Mouse (Mus musculus): ENCODE data around the gene BC029722. TPM values are rescaled to one million over a fixed set of nuclear protein-coding genes. Genes with fewer than 3 reads are reported as not detected.
A peak's percentile ranks its signal among the peaks of the same experiment; 100 is the strongest.
"Not testable (repeated sequence)": the region's sequence is repeated elsewhere in the genome, so short reads cannot be mapped to it uniquely, and the experiment has no call there.

Gene BC029722
- total and polyA plus RNA-seq, 2 experiments from 2014 or later = 14.7 to 21.4 TPM

DNA sequence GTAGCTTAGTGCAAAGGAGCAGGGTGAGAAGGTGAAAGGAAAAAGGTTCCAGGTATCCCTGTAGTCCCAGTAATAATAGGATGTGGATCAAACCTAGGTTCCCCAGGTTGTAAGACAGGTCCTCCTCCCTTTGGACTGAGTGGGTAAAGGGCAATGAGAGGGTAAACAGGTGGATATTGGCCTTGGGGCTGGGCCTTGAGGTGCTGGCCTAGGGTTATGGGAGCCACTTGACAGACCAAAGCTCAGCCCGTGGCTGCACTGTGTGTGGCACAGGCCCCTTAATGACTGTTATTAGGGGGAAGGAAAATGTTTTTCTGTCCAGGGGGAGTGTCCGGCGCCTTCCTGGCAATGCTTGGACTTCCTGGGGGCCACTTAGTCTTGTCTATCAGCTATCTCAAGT, 18.7 kb upstream of the BC029722 start:
- Histone ChIP-seq H3K4me2 (ENCODE audit: low read depth, low read length) (no peak overlapping the region), H3K4me1 (ENCODE audit: control insufficient read depth, insufficient read depth) (no peaks in the 10 kb centered on the region), H3K27ac (ENCODE audit: low read depth) (no peak overlapping the region), H3K36me3 (replicated peaks; ENCODE audit: control insufficient read depth, insufficient read depth, low read length) (no peaks in the 10 kb centered on the region), H3K4me3 (ENCODE audit: low read depth, low read length) (no peak overlapping the region), H3K27me3 (ENCODE audit: control insufficient read depth, insufficient read depth, low read length) (no peaks in the 10 kb centered on the region), H3K9ac (replicated peaks; ENCODE audit: low read depth, low read length) (no peak overlapping the region), H3K9me3 (replicated peaks; ENCODE audit: control insufficient read depth, low read length) (no peaks in the 10 kb centered on the region)
- WGBS = 51% methylated on average over 3 of the region's 3 CpGs
- TF ChIP-seq EP300 (IDR thresholded peaks at IDR 0.05; ENCODE audit: low read depth) (no peak), CTCF (IDR thresholded peaks at IDR 0.05; ENCODE audit: low read depth) (no peak)
- ATAC-seq (ENCODE audit: insufficient read depth, low read depth) (no peak), DNase-seq (ENCODE audit: low spot score) (no peak)

DNA sequence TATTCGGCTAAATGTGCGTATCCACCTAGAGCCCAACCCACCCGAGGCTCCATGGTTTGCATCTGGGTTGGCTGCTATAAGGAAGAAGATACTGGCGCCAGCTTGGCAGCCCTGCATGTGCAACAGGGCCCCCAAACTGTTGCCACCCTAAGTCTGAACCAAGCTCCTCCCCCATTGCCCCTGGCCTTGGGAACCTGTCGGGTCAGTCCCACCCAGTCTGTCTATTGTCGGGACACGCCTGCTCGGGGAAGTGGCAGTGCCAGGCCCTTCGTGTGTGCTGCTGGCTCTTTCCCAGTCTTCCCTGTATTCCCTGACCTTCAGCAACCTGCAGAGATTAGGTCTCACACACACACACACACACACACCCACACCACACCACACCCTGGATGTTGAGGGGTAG, 15.5 kb upstream of the BC029722 start, which contains the start of gene Fam83c:
Gene Fam83c, minus strand, starts transcription at position 123 of the 400 bp plus-strand sequence.
- Histone ChIP-seq H3K27ac (ENCODE audit: low read depth) (no peak within 1 kb of the TSS), H3K4me1 (ENCODE audit: control insufficient read depth, insufficient read depth) (no peaks in the 10 kb centered on the region), H3K36me3 (replicated peaks; ENCODE audit: control insufficient read depth, insufficient read depth, low read length) (no peaks in the 10 kb centered on the region), H3K9me3 (replicated peaks; ENCODE audit: control insufficient read depth, low read length) (no peaks in the 10 kb centered on the region), H3K4me3 (ENCODE audit: low read depth, low read length) (no peak within 1 kb of the TSS), H3K27me3 (ENCODE audit: control insufficient read depth, insufficient read depth, low read length) (no peaks in the 10 kb centered on the region), H3K4me2 (ENCODE audit: low read depth, low read length) (no peak within 1 kb of the TSS), H3K9ac (replicated peaks; ENCODE audit: low read depth, low read length) (no peak within 1 kb of the TSS)
- TF ChIP-seq EP300 (IDR thresholded peaks at IDR 0.05; ENCODE audit: low read depth) = no peak
- no peak for TF ChIP-seq CTCF (IDR thresholded peaks at IDR 0.05; ENCODE audit: low read depth)
- 48% methylated on average over 9 of the region's 9 CpGs for WGBS
- ATAC-seq (ENCODE audit: insufficient read depth, low read depth) (0 out of 2 replicates have a peak, but pooled peaks have one; percentile 13), DNase-seq (ENCODE audit: low spot score) (no peak)

DNA sequence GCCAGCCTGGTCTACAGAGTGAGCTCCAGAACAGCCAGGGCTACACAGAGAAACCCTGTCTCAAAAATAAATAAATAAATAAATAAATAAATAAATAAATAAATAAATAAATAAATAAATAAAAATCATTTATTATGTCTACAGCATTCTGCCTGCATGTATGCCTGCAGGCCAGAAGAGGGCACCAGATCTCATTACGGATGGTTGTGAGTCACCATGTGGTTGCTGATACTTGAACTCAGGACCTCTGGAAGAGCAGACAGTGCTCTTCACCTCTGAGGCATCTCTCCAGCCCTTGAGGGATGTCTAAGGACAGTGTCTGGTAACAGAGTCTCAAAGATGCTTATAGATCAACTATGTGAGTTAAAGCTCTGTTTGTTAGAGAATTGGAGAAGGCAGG, 12.9 kb upstream of the BC029722 start:
- TF ChIP-seq CTCF (IDR thresholded peaks at IDR 0.05; ENCODE audit: low read depth) = peak; percentile 28
- not testable (repeated sequence) for DNase-seq (ENCODE audit: low spot score); H3K27ac ChIP-seq (ENCODE audit: low read depth); H3K9me3 ChIP-seq (replicated peaks; ENCODE audit: control insufficient read depth, low read length); ATAC-seq (ENCODE audit: insufficient read depth, low read depth); H3K4me3 ChIP-seq (ENCODE audit: low read depth, low read length); H3K27me3 ChIP-seq (ENCODE audit: control insufficient read depth, insufficient read depth, low read length); H3K9ac ChIP-seq (replicated peaks; ENCODE audit: low read depth, low read length); H3K36me3 ChIP-seq (replicated peaks; ENCODE audit: control insufficient read depth, insufficient read depth, low read length); H3K4me2 ChIP-seq (ENCODE audit: low read depth, low read length); H3K4me1 ChIP-seq (ENCODE audit: control insufficient read depth, insufficient read depth)
- 68% methylated on average over 1 of the region's 1 CpGs for WGBS

DNA sequence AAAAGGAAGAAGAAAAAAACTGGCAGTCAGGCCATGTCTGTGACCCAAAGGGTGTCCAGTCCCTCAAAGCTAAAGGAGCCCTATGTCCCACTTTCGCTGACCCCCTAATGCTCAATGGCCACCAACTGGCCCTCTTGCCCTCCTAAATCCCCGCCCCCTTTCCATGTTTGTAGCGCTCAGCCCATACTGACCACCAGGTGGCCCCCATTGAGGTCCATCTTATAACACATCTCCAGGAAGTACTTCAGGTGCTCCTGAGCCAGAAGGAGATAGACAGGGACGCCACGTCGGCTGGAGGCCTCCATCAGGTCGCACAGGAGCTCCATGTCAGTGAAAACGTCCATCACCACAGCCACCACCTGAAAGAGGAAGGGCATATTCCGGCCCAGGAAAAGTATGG, 12.1 kb upstream of the BC029722 start:
- DNase-seq (ENCODE audit: low spot score) (no peak), ATAC-seq (ENCODE audit: insufficient read depth, low read depth) (no peak)
- H3K4me1 ChIP-seq (ENCODE audit: control insufficient read depth, insufficient read depth) = peaks cover 9% of the 10 kb centered on the region; the same call in 1 of the 2 replicates
- no peak overlapping the region for H3K4me2 ChIP-seq (ENCODE audit: low read depth, low read length)
- WGBS = 51% methylated on average over 9 of the region's 9 CpGs
- H3K9me3 ChIP-seq (replicated peaks; ENCODE audit: control insufficient read depth, low read length) = no peaks in the 10 kb centered on the region
- no peaks in the 10 kb centered on the region for H3K27me3 ChIP-seq (ENCODE audit: control insufficient read depth, insufficient read depth, low read length)
- no peaks in the 10 kb centered on the region for H3K36me3 ChIP-seq (replicated peaks; ENCODE audit: control insufficient read depth, insufficient read depth, low read length)
- no peak overlapping the region for H3K27ac ChIP-seq (ENCODE audit: low read depth)
- no peak overlapping the region for H3K9ac ChIP-seq (replicated peaks; ENCODE audit: low read depth, low read length)
- TF ChIP-seq CTCF (IDR thresholded peaks at IDR 0.05; ENCODE audit: low read depth) = peak; percentile 20
- no peak for TF ChIP-seq EP300 (IDR thresholded peaks at IDR 0.05; ENCODE audit: low read depth)
- no peak overlapping the region for H3K4me3 ChIP-seq (ENCODE audit: low read depth, low read length)

DNA sequence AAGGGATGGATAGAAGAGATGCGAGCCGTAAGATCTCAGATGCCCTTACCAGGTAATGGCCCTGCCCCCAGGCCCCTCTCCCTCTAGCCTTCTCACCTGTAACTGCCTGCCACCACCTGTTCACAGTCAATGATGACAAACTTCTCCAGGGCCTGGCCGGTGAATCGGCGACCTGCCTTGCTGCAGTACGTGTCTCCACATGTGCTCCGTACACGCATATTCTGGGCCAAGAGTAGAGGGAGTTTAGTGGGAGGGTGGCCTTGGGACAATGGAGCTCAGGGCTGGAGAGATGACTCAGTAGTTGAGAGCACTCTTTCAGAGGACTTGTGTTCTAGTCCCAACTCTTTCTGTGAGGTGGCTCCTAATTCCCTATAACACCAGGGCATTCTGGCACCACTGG, 11.6 kb upstream of the BC029722 start:
- no peak for DNase-seq (ENCODE audit: low spot score)
- H3K4me3 ChIP-seq (ENCODE audit: low read depth, low read length) = no peak overlapping the region
- H3K27ac ChIP-seq (ENCODE audit: low read depth) = no peak overlapping the region
- H3K27me3 ChIP-seq (ENCODE audit: control insufficient read depth, insufficient read depth, low read length) = no peaks in the 10 kb centered on the region
- H3K4me1 ChIP-seq (ENCODE audit: control insufficient read depth, insufficient read depth) = peaks cover 9% of the 10 kb centered on the region; the same call in 1 of the 2 replicates
- no peak overlapping the region for H3K4me2 ChIP-seq (ENCODE audit: low read depth, low read length)
- no peak overlapping the region for H3K9ac ChIP-seq (replicated peaks; ENCODE audit: low read depth, low read length)
- 88% methylated on average over 8 of the region's 8 CpGs for WGBS
- TF ChIP-seq EP300 (IDR thresholded peaks at IDR 0.05; ENCODE audit: low read depth) = no peak
- no peak for TF ChIP-seq CTCF (IDR thresholded peaks at IDR 0.05; ENCODE audit: low read depth)
- H3K9me3 ChIP-seq (replicated peaks; ENCODE audit: control insufficient read depth, low read length) = no peaks in the 10 kb centered on the region
- no peak for ATAC-seq (ENCODE audit: insufficient read depth, low read depth)
- no peaks in the 10 kb centered on the region for H3K36me3 ChIP-seq (replicated peaks; ENCODE audit: control insufficient read depth, insufficient read depth, low read length)

All from heart, postnatal 0 days (tissue).